Mouse (Mus musculus): ENCODE measurements around the gene Gzmm. TPM values are rescaled to one million over a fixed set of nuclear protein-coding genes. Genes with fewer than 3 reads are reported as not detected.

Gene Gzmm
- 0.37 TPM in 1 of 2 replicates, not detected in the other for polyA plus RNA-seq (2012; rRNA removed; ENCODE audit: low replicate concordance)

DNA sequence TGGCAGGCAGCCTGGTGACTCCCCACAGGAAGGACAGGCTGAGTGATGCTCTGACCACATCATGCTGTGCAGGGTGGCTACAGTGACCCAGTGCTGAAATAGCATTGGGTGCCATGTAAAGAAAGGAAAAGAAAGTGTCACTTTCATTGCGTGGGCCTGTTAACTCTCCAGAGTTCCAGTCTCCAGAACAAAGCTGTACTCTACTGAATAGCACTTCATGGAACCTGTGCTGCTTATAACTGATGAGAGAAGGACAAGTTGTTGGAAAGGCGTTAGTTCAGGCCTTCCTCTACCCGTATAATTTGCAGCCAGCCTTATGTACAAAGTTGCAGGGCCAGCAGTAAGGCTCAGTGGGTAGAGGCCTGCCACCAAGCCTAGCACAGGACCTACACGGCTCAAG, at the start of gene Gzmm:
TSS of gene Gzmm (plus strand) at position 301 of the 400 bp plus-strand sequence.

DNA sequence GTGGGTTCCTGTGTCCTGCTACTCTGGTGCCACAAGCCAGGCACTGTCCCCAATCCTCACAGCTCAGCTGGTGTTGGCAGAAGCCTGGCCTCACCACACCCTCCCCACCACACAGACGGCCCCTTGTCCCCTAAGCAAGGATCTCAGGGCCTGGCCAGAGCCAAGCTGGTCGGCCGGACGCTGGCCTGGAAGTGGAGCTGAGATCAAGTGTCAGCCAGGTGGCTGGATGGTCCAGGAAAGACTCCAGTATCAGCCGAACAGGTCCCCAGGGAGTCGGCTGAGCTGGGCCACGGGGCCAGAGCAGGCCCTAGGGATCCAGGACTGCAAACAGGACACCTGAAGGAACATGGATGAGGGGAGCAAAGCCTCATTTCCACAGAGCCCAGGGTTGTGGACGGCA, 43.1 kb upstream of the Gzmm start, which contains the start of gene Odf3l2:
TSS of gene Odf3l2 (minus strand) at position 28 of the 400 bp plus-strand sequence.

GRCm38 (mm10) chr10:79664131-79664665, 24.6 kb upstream of the Gzmm start, which contains the start of gene Madcam1:
Gene Madcam1, plus strand, starts transcription at chr10:79664559.

GRCm38 (mm10) chr10:79668771-79669575, 19.8 kb upstream of the Gzmm start, which contains the start of gene Tpgs1:
Gene Tpgs1, plus strand, starts transcription at chr10:79669369.

GRCm38 (mm10) chr10:79681591-79682245, 7.1 kb upstream of the Gzmm start, which contains the start of gene Cdc34:
Gene Cdc34, plus strand, starts transcription at chr10:79682195.

GRCm38 (mm10) chr10:79704065-79704969, 15.5 kb downstream of the Gzmm start, which contains the start of gene Bsg:
Gene Bsg, plus strand, starts transcription at chr10:79704491.

DNA sequence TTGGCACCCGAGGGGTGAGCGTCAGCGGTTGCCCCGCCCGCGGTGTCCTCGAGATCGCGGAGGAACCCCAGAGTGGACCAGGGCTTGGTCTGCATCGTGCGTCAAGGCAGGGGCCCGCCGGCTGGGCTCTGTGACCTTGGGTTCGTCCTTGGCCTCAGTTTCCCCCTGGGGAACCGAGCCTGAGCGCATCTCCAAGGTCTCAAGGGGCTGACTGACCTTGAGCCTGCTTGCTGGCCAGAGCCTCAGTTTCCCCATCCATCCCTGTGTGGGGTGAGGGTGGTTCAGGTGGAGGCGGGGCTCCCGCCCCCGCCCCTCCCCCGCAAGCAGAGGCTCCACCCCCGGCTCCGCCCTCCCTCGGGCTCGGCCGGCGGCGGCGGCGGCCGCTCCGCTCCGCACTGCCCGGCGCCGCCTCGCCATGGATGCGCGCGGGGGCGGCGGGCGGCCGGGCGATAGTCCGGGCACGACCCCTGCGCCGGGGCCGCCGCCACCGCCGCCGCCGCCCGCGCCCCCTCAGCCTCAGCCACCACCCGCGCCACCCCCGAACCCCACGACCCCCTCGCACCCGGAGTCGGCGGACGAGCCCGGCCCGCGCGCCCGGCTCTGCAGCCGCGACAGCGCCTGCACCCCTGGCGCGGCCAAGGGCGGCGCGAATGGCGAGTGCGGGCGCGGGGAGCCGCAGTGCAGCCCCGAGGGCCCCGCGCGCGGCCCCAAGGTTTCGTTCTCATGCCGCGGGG, 27.6 kb downstream of the Gzmm start, which contains the start of gene Hcn2:
TSS of gene Hcn2 (plus strand) at position 381 of the 734 bp plus-strand sequence.

Other genes starting within 250 kb of the Gzmm start
- gene Vmn2r83, start 220.3 kb upstream of the Gzmm start, polyA plus RNA-seq (2012; rRNA removed; ENCODE audit: low replicate concordance) = not detected in 2 replicates
- gene Plpp2, start 155.2 kb upstream of the Gzmm start, polyA plus RNA-seq (2012; rRNA removed; ENCODE audit: low replicate concordance) = 227 and 464 TPM in 2 replicates
- 87.0 and 107 TPM in 2 replicates for gene Mier2, start 133.8 kb upstream of the Gzmm start, polyA plus RNA-seq (2012; rRNA removed; ENCODE audit: low replicate concordance)
- not detected in 2 replicates for gene Theg, start 101.7 kb upstream of the Gzmm start, polyA plus RNA-seq (2012; rRNA removed; ENCODE audit: low replicate concordance)
- 0.84 and 1.1 TPM in 2 replicates for gene C2cd4c, start 75.0 kb upstream of the Gzmm start, polyA plus RNA-seq (2012; rRNA removed; ENCODE audit: low replicate concordance)
- 1.3 and 2.5 TPM in 2 replicates for gene Shc2, start 51.1 kb upstream of the Gzmm start, polyA plus RNA-seq (2012; rRNA removed; ENCODE audit: low replicate concordance)
- not detected in 2 replicates for gene Odf3l2, start 43.3 kb upstream of the Gzmm start, polyA plus RNA-seq (2012; rRNA removed; ENCODE audit: low replicate concordance)
- 6.5 and 9.9 TPM in 2 replicates for gene Madcam1, start 24.5 kb upstream of the Gzmm start, polyA plus RNA-seq (2012; rRNA removed; ENCODE audit: low replicate concordance)
- 80.2 and 108 TPM in 2 replicates for gene Tpgs1, start 19.7 kb upstream of the Gzmm start, polyA plus RNA-seq (2012; rRNA removed; ENCODE audit: low replicate concordance)
- 199 and 293 TPM in 2 replicates for gene Cdc34, start 6.8 kb upstream of the Gzmm start, polyA plus RNA-seq (2012; rRNA removed; ENCODE audit: low replicate concordance)
- gene Bsg, start 15.5 kb downstream of the Gzmm start, polyA plus RNA-seq (2012; rRNA removed; ENCODE audit: low replicate concordance) = 528 and 1,060 TPM in 2 replicates
- 8.5 and 24.2 TPM in 2 replicates for gene Hcn2, start 27.6 kb downstream of the Gzmm start, polyA plus RNA-seq (2012; rRNA removed; ENCODE audit: low replicate concordance)
- 47.7 and 62.9 TPM in 2 replicates for gene Polrmt, start 57.6 kb downstream of the Gzmm start, polyA plus RNA-seq (2012; rRNA removed; ENCODE audit: low replicate concordance)
- gene Fgf22, start 66.1 kb downstream of the Gzmm start, polyA plus RNA-seq (2012; rRNA removed; ENCODE audit: low replicate concordance) = not detected in 2 replicates
- gene Rnf126, start 77.9 kb downstream of the Gzmm start, polyA plus RNA-seq (2012; rRNA removed; ENCODE audit: low replicate concordance) = 161 and 229 TPM in 2 replicates
- 11.5 and 11.9 TPM in 2 replicates for gene Fstl3, start 88.3 kb downstream of the Gzmm start, polyA plus RNA-seq (2012; rRNA removed; ENCODE audit: low replicate concordance)
- 0.27 and 0.59 TPM in 2 replicates for gene Prss57, start 101.9 kb downstream of the Gzmm start, polyA plus RNA-seq (2012; rRNA removed; ENCODE audit: low replicate concordance)
- 17.2 and 27.7 TPM in 2 replicates for gene Palm, start 104.6 kb downstream of the Gzmm start, polyA plus RNA-seq (2012; rRNA removed; ENCODE audit: low replicate concordance)
- 97.3 and 216 TPM in 2 replicates for gene Misp, start 132.0 kb downstream of the Gzmm start, polyA plus RNA-seq (2012; rRNA removed; ENCODE audit: low replicate concordance)
- 156 and 209 TPM in 2 replicates for gene Ptbp1, start 165.4 kb downstream of the Gzmm start, polyA plus RNA-seq (2012; rRNA removed; ENCODE audit: low replicate concordance)
- gene Prtn3, start 185.5 kb downstream of the Gzmm start, polyA plus RNA-seq (2012; rRNA removed; ENCODE audit: low replicate concordance) = 3.8 and 5.3 TPM in 2 replicates
- 6.1 and 11.4 TPM in 2 replicates for gene Plppr3, start 185.6 kb downstream of the Gzmm start, polyA plus RNA-seq (2012; rRNA removed; ENCODE audit: low replicate concordance)
- not detected in 2 replicates for gene Elane, start 197.2 kb downstream of the Gzmm start, polyA plus RNA-seq (2012; rRNA removed; ENCODE audit: low replicate concordance)
- 12.8 and 564 TPM in 2 replicates for gene Cfd, start 201.8 kb downstream of the Gzmm start, polyA plus RNA-seq (2012; rRNA removed; ENCODE audit: low replicate concordance)
- 44.8 and 49.2 TPM in 2 replicates for gene Med16, start 219.9 kb downstream of the Gzmm start, polyA plus RNA-seq (2012; rRNA removed; ENCODE audit: low replicate concordance)
- not detected in 2 replicates for gene Gm26602, start 221.8 kb downstream of the Gzmm start, polyA plus RNA-seq (2012; rRNA removed; ENCODE audit: low replicate concordance)
- 5.1 and 5.6 TPM in 2 replicates for gene Kiss1r, start 228.0 kb downstream of the Gzmm start, polyA plus RNA-seq (2012; rRNA removed; ENCODE audit: low replicate concordance)
- gene R3hdm4, start 232.2 kb downstream of the Gzmm start, polyA plus RNA-seq (2012; rRNA removed; ENCODE audit: low replicate concordance) = 102 and 133 TPM in 2 replicates
- gene Arid3a, start 238.0 kb downstream of the Gzmm start, polyA plus RNA-seq (2012; rRNA removed; ENCODE audit: low replicate concordance) = 8.1 and 9.4 TPM in 2 replicates

All from duodenum, adult 2 months (tissue).